Mouse (Mus musculus): ENCODE results near the gene Hils1. TPM values are rescaled to one million over a fixed set of nuclear protein-coding genes. Genes with fewer than 3 reads are reported as not detected.
A peak's percentile ranks its signal among the peaks of the same experiment; 100 is the strongest.

The Hils1 gene
- polyA plus RNA-seq, 1 experiment from 2014 or later: not detected

- Histone ChIP-seq H3K27ac (ENCODE audit: low read length) (peak overlapping the region; percentile 63; the same call in 1 of the 2 replicates), H3K36me3 (ENCODE audit: control insufficient read depth, insufficient read depth, low read length) (peaks cover 78% of the 10 kb centered on the region), H3K4me3 (ENCODE audit: low read depth, low read length) (no peak overlapping the region), H3K27me3 (ENCODE audit: control insufficient read depth, insufficient read depth, low read length) (no peaks in the 10 kb centered on the region), H3K9ac (replicated peaks; ENCODE audit: low read depth, low read length) (0 out of 2 replicates have a peak overlapping the region, but pooled peaks have one; percentile 14), H3K9me3 (ENCODE audit: control insufficient read depth, low read depth, low read length) (no peaks in the 10 kb centered on the region), H3K4me2 (replicated peaks; ENCODE audit: low read depth, low read length) (no peak overlapping the region), H3K4me1 (ENCODE audit: control insufficient read depth, insufficient read depth, low read length) (peaks cover 14% of the 10 kb centered on the region)
- ATAC-seq (ENCODE audit: insufficient number of reproducible peaks, insufficient read depth, low FRiP score, low read depth): no peak
- WGBS: 48% methylated on average over 9 of the region's 9 CpGs
Measured at GRCm38 (mm10) chr11:94941121-94941520, 26.3 kb upstream of the Hils1 start.

DNA sequence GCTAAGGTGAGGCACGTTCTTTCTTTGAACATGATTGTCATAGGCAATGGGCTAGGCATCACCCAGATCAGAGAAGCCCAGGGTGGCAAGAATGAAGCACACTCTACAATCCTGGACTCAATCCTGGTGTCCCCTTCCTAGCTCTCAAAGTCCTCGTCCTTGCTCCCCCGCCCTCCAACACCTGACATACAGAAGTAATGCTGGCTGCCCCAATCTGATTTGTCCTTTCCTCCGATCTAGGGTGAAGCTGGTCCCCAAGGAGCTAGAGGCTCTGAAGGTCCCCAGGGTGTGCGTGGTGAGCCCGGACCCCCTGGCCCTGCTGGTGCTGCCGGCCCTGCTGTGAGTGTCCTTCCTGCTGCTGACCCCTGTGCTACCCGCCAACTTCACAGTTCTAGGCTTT is 25.6 kb upstream of the Hils1 start:
- Histone ChIP-seq H3K27me3 (ENCODE audit: control insufficient read depth, insufficient read depth, low read length) (no peaks in the 10 kb centered on the region), H3K36me3 (ENCODE audit: control insufficient read depth, insufficient read depth, low read length) (peaks cover 84% of the 10 kb centered on the region), H3K4me1 (ENCODE audit: control insufficient read depth, insufficient read depth, low read length) (peaks cover 14% of the 10 kb centered on the region), H3K9me3 (ENCODE audit: control insufficient read depth, low read depth, low read length) (no peaks in the 10 kb centered on the region), H3K4me2 (replicated peaks; ENCODE audit: low read depth, low read length) (0 out of 2 replicates have a peak overlapping the region, but pooled peaks have one; percentile 16), H3K9ac (replicated peaks; ENCODE audit: low read depth, low read length) (no peak overlapping the region; the same call in 1 of the 2 replicates), H3K27ac (ENCODE audit: low read length) (peak overlapping the region; percentile 63; the same call in 1 of the 2 replicates), H3K4me3 (ENCODE audit: low read depth, low read length) (no peak overlapping the region)
- no peak for ATAC-seq (ENCODE audit: insufficient number of reproducible peaks, insufficient read depth, low FRiP score, low read depth)
- WGBS: 76% methylated on average over 8 of the region's 8 CpGs

DNA sequence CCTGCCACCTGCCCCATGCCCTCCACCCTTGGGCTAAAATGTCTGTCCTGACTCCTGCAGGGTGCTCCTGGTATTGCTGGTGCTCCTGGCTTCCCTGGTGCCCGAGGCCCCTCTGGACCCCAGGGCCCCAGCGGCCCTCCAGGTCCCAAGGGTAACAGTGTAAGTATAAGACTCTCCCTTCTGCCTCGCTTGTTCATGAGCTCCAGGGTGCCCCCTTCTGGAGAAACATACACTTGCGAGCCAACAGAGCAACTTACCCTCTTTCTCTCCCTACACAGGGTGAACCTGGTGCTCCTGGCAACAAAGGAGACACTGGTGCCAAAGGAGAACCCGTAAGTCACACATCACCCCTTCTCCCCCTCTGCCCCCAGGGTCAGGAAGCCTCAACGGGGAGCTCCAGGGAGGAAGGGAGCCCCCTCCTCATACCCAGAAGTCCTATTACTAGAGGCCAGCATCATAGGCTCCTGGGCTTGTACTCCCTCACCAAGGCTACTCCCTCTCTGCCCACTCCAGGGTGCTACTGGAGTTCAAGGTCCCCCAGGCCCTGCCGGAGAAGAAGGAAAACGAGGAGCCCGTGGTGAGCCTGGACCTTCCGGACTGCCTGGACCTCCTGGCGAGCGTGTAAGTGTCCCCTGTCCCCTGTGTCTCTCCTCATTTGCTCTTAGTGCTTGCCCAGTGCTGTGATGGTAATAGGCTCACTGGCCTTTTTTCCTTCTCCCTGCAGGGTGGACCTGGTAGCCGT is 24.9 kb upstream of the Hils1 start:
- ATAC-seq (ENCODE audit: insufficient number of reproducible peaks, insufficient read depth, low FRiP score, low read depth): no peak
- no peaks in the 10 kb centered on the region for H3K27me3 ChIP-seq (ENCODE audit: control insufficient read depth, insufficient read depth, low read length)
- H3K36me3 ChIP-seq (ENCODE audit: control insufficient read depth, insufficient read depth, low read length): peaks cover 91% of the 10 kb centered on the region
- peaks cover 14% of the 10 kb centered on the region for H3K4me1 ChIP-seq (ENCODE audit: control insufficient read depth, insufficient read depth, low read length)
- no peak overlapping the region for H3K4me3 ChIP-seq (ENCODE audit: low read depth, low read length)
- WGBS: 49% methylated on average over 13 of the region's 13 CpGs
- peak overlapping the region; percentile 63; the same call in 1 of the 2 replicates for H3K27ac ChIP-seq (ENCODE audit: low read length)
- H3K9ac ChIP-seq (replicated peaks; ENCODE audit: low read depth, low read length): no peak overlapping the region; the same call in 1 of the 2 replicates
- 0 out of 2 replicates have a peak overlapping the region, but pooled peaks have one; percentile 16 for H3K4me2 ChIP-seq (replicated peaks; ENCODE audit: low read depth, low read length)
- H3K9me3 ChIP-seq (ENCODE audit: control insufficient read depth, low read depth, low read length): no peaks in the 10 kb centered on the region

GRCm38 (mm10) chr11:94943054-94943453 is 24.3 kb upstream of the Hils1 start:
- no peaks in the 10 kb centered on the region for H3K27me3 ChIP-seq (ENCODE audit: control insufficient read depth, insufficient read depth, low read length)
- no peak overlapping the region for H3K4me3 ChIP-seq (ENCODE audit: low read depth, low read length)
- no peak overlapping the region for H3K4me2 ChIP-seq (replicated peaks; ENCODE audit: low read depth, low read length)
- H3K4me1 ChIP-seq (ENCODE audit: control insufficient read depth, insufficient read depth, low read length): peaks cover 13% of the 10 kb centered on the region
- no peak for ATAC-seq (ENCODE audit: insufficient number of reproducible peaks, insufficient read depth, low FRiP score, low read depth)
- no peaks in the 10 kb centered on the region for H3K9me3 ChIP-seq (ENCODE audit: control insufficient read depth, low read depth, low read length)
- peaks cover 97% of the 10 kb centered on the region for H3K36me3 ChIP-seq (ENCODE audit: control insufficient read depth, insufficient read depth, low read length)
- no peak overlapping the region for H3K9ac ChIP-seq (replicated peaks; ENCODE audit: low read depth, low read length)
- peak overlapping the region; percentile 63 for H3K27ac ChIP-seq (ENCODE audit: low read length)
- WGBS: 72% methylated on average over 15 of the region's 15 CpGs

DNA sequence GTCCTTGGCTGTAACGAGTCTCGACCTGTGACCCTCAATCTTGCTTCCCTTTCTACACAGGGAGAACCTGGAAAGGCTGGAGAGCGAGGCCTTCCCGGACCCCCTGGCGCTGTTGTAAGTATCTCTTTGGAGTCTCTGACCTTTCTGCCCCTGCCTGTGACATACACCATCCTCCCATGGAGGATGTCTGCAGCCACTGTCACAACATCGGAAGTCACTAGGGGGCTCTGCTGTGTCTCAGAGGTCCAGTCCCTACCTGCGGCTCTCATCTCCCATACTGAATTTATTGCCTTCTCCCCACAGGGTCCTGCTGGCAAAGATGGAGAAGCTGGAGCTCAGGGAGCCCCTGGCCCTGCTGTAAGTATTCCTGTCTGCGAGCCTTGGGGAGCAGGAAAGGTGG is 23.1 kb upstream of the Hils1 start:
- Histone ChIP-seq H3K4me3 (ENCODE audit: low read depth, low read length) (no peak overlapping the region), H3K9me3 (ENCODE audit: control insufficient read depth, low read depth, low read length) (no peaks in the 10 kb centered on the region), H3K36me3 (ENCODE audit: control insufficient read depth, insufficient read depth, low read length) (peaks cover 99% of the 10 kb centered on the region), H3K4me2 (replicated peaks; ENCODE audit: low read depth, low read length) (no peak overlapping the region), H3K4me1 (ENCODE audit: control insufficient read depth, insufficient read depth, low read length) (peaks cover 13% of the 10 kb centered on the region), H3K27me3 (ENCODE audit: control insufficient read depth, insufficient read depth, low read length) (no peaks in the 10 kb centered on the region), H3K27ac (ENCODE audit: low read length) (peak overlapping the region; percentile 63; the same call in 1 of the 2 replicates), H3K9ac (replicated peaks; ENCODE audit: low read depth, low read length) (no peak overlapping the region)
- ATAC-seq (ENCODE audit: insufficient number of reproducible peaks, insufficient read depth, low FRiP score, low read depth): no peak
- 31% methylated on average over 8 of the region's 8 CpGs for WGBS

GRCm38 (mm10) chr11:94945236-94945635 is 22.2 kb upstream of the Hils1 start:
- no peak overlapping the region for H3K4me3 ChIP-seq (ENCODE audit: low read depth, low read length)
- no peak overlapping the region for H3K4me2 ChIP-seq (replicated peaks; ENCODE audit: low read depth, low read length)
- no peaks in the 10 kb centered on the region for H3K9me3 ChIP-seq (ENCODE audit: control insufficient read depth, low read depth, low read length)
- 89% methylated on average over 12 of the region's 12 CpGs for WGBS
- peak overlapping the region; percentile 34; the same call in 1 of the 2 replicates for H3K27ac ChIP-seq (ENCODE audit: low read length)
- H3K27me3 ChIP-seq (ENCODE audit: control insufficient read depth, insufficient read depth, low read length): no peaks in the 10 kb centered on the region
- H3K4me1 ChIP-seq (ENCODE audit: control insufficient read depth, insufficient read depth, low read length): peaks cover 5% of the 10 kb centered on the region
- H3K36me3 ChIP-seq (ENCODE audit: control insufficient read depth, insufficient read depth, low read length): peaks cover 99% of the 10 kb centered on the region
- no peak for ATAC-seq (ENCODE audit: insufficient number of reproducible peaks, insufficient read depth, low FRiP score, low read depth)
- H3K9ac ChIP-seq (replicated peaks; ENCODE audit: low read depth, low read length): no peak overlapping the region

DNA sequence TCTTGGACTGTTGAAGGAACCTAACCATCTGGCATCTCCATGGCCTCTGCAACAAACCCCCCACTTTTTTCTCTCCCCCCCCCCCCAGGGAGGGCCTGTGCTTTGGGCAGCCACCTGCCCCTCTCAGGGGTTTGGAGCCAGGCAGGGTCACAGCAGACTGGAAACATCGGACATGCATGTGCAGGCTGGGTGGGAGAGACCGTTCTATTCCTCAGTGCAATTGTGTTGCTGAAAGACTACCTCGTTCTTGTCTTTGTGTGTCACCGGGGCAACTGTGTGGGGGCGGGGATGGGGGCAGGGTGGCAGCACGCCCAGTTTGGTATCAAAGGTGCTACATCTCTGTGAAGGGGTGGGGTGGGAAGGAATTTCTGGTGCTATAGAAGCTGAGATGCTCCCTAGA is 15.2 kb upstream of the Hils1 start:
- H3K9me3 ChIP-seq (ENCODE audit: control insufficient read depth, low read depth, low read length): no peaks in the 10 kb centered on the region
- no peak overlapping the region; the same call in 1 of the 2 replicates for H3K27ac ChIP-seq (ENCODE audit: low read length)
- H3K4me3 ChIP-seq (ENCODE audit: low read depth, low read length): no peak overlapping the region
- no peak overlapping the region for H3K4me2 ChIP-seq (replicated peaks; ENCODE audit: low read depth, low read length)
- H3K9ac ChIP-seq (replicated peaks; ENCODE audit: low read depth, low read length): no peak overlapping the region
- H3K4me1 ChIP-seq (ENCODE audit: control insufficient read depth, insufficient read depth, low read length): 0 out of 2 replicates have a peak, but pooled peaks cover 4% of the 10 kb centered on the region
- WGBS: 16% methylated on average over 6 of the region's 6 CpGs
- no peak for ATAC-seq (ENCODE audit: insufficient number of reproducible peaks, insufficient read depth, low FRiP score, low read depth)
- H3K27me3 ChIP-seq (ENCODE audit: control insufficient read depth, insufficient read depth, low read length): no peaks in the 10 kb centered on the region
- peaks cover 48% of the 10 kb centered on the region for H3K36me3 ChIP-seq (ENCODE audit: control insufficient read depth, insufficient read depth, low read length)

DNA sequence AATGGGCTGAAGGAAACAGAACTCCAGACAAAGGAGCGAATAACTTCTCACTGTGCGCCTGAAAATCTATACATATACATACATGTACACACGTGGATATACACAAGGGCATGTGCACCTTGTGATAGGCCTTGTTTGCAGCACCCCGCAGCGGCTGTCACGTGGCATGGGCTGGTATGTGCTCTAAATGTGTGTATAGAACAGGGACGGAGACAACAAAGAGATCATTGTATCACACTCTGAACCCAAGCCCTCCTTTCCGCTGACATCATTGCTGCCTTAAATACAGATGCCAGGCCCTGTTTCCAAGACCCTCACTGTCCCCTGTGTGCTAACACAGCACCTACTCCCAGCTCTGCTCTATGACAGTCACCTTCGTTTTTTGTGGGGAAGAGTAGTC is 12.3 kb upstream of the Hils1 start:
- Histone ChIP-seq H3K27me3 (ENCODE audit: control insufficient read depth, insufficient read depth, low read length) (no peaks in the 10 kb centered on the region), H3K27ac (ENCODE audit: low read length) (no peak overlapping the region), H3K9me3 (ENCODE audit: control insufficient read depth, low read depth, low read length) (no peaks in the 10 kb centered on the region), H3K4me2 (replicated peaks; ENCODE audit: low read depth, low read length) (no peak overlapping the region), H3K4me1 (ENCODE audit: control insufficient read depth, insufficient read depth, low read length) (peaks cover 11% of the 10 kb centered on the region; the same call in 1 of the 2 replicates), H3K9ac (replicated peaks; ENCODE audit: low read depth, low read length) (no peak overlapping the region), H3K4me3 (ENCODE audit: low read depth, low read length) (no peak overlapping the region), H3K36me3 (ENCODE audit: control insufficient read depth, insufficient read depth, low read length) (peaks cover 19% of the 10 kb centered on the region; the same call in 1 of the 2 replicates)
- ATAC-seq (ENCODE audit: insufficient number of reproducible peaks, insufficient read depth, low FRiP score, low read depth): no peak
- WGBS: 75% methylated on average over 9 of the region's 9 CpGs

All from stomach, embryonic 14.5 days (tissue).